Mouse (Mus musculus) ES-Bruce4 (cell line): Measurements from ENCODE around the gene Gm9837. TPM values are rescaled to one million over a fixed set of nuclear protein-coding genes. Genes with fewer than 3 reads are reported as not detected.

Experiments
- H3K27ac ChIP-seq: 2 replicates; pipeline ENCODE4 v1.5.1; 2012; ENCODE audit warnings: low read length, inconsistent platforms; ENCODE audit not compliant: insufficient read depth
- H3K27me3 ChIP-seq: 2 replicates; pipeline ENCODE4 v1.6.1; 2012; ENCODE audit warnings: mild to moderate bottlenecking, low read length, inconsistent platforms; ENCODE audit not compliant: control insufficient read depth, poor library complexity, insufficient read depth, severe bottlenecking
- H3K36me3 ChIP-seq: 2 replicates; pipeline ENCODE4 v1.6.1; 2012; ENCODE audit warnings: inconsistent platforms, mild to moderate bottlenecking, low read length, moderate library complexity; ENCODE audit not compliant: control insufficient read depth, poor library complexity, insufficient read depth, severe bottlenecking
- H3K4me1 ChIP-seq: one replicate; pipeline ENCODE4 v1.8.1; 2011; ENCODE audit warnings: low read length; ENCODE audit not compliant: control insufficient read depth, insufficient read depth
- H3K4me3 ChIP-seq: 2 replicates; pipeline ENCODE4 v1.5.1; 2011; ENCODE audit warnings: low read depth, mild to moderate bottlenecking, low read length
- H3K9ac ChIP-seq: 2 replicates; pipeline ENCODE4 v1.6.1; 2012; ENCODE audit warnings: low read depth, mild to moderate bottlenecking, inconsistent platforms; ENCODE audit not compliant: poor library complexity, severe bottlenecking
- H3K9me3 ChIP-seq: replicated peaks from 2 replicates; pipeline ENCODE4 v1.6.1; 2012; ENCODE audit warnings: mild to moderate bottlenecking, low read length, inconsistent platforms; ENCODE audit not compliant: control insufficient read depth, poor library complexity, insufficient read depth, severe bottlenecking
- CTCF ChIP-seq: IDR thresholded peaks from one replicate; pipeline ENCODE4 v1.8.1; 2011; ENCODE audit warnings: low read depth, low read length
- EP300 ChIP-seq: IDR thresholded peaks from 2 replicates; pipeline ENCODE4 v1.6.1; 2011; ENCODE audit warnings: low read depth, low read length; ENCODE audit not compliant: insufficient read depth
- POLR2A ChIP-seq: IDR thresholded peaks from one replicate; pipeline ENCODE4 v1.8.1; 2011; ENCODE audit warnings: low read length; ENCODE audit not compliant: insufficient read depth
- polyA plus RNA-seq: library from polyadenylated mRNA; stranded (reverse); fragments of >200 nt; gene quantifications from 2 replicates; pipeline ENCODE4 v1.2.4, GENCODE M21; 2011; ENCODE audit warnings: low read depth; ENCODE audit not compliant: missing spikeins, insufficient read depth, insufficient read length

Gm9837 gene
- polyA plus RNA-seq, 1 experiment = not detected

- Histone ChIP-seq H3K27ac (no peak overlapping the region), H3K4me3 (no peak overlapping the region), H3K4me1 (peaks cover 2% of the 10 kb centered on the region), H3K9me3 (no peaks in the 10 kb centered on the region), H3K27me3 (no peaks in the 10 kb centered on the region), H3K36me3 (no peaks in the 10 kb centered on the region), H3K9ac (no peak overlapping the region)
- no peak for TF ChIP-seq EP300
- no peak for TF ChIP-seq CTCF
- TF ChIP-seq POLR2A = no peak
These were observed 38.3 kb upstream of the Gm9837 start for GRCm38 (mm10) chr11:53508591-53508990.

- H3K27ac ChIP-seq = no peak overlapping the region
- no peak for TF ChIP-seq EP300
- no peak for TF ChIP-seq POLR2A
- no peak for TF ChIP-seq CTCF
- H3K4me3 ChIP-seq = no peak overlapping the region
- no peaks in the 10 kb centered on the region for H3K27me3 ChIP-seq
- peaks cover 2% of the 10 kb centered on the region for H3K4me1 ChIP-seq
- no peak overlapping the region for H3K9ac ChIP-seq
- no peaks in the 10 kb centered on the region for H3K36me3 ChIP-seq
- no peaks in the 10 kb centered on the region for H3K9me3 ChIP-seq
These were observed 37.9 kb upstream of the Gm9837 start for GRCm38 (mm10) chr11:53508152-53508551.

- no peak overlapping the region for H3K9ac ChIP-seq
- H3K9me3 ChIP-seq = no peaks in the 10 kb centered on the region
- no peak overlapping the region for H3K27ac ChIP-seq
- H3K27me3 ChIP-seq = no peaks in the 10 kb centered on the region
- H3K4me1 ChIP-seq = peaks cover 2% of the 10 kb centered on the region
- no peak overlapping the region for H3K4me3 ChIP-seq
- H3K36me3 ChIP-seq = no peaks in the 10 kb centered on the region
- TF ChIP-seq EP300 (no peak), POLR2A (no peak), CTCF (no peak)
These were observed 37.0 kb upstream of the Gm9837 start for GRCm38 (mm10) chr11:53507098-53507805.

GRCm38 (mm10) chr11:53505026-53505663 lies 34.9 kb upstream of the Gm9837 start:
- Histone ChIP-seq H3K36me3 (no peaks in the 10 kb centered on the region), H3K27me3 (no peaks in the 10 kb centered on the region), H3K9me3 (no peaks in the 10 kb centered on the region), H3K4me3 (no peak overlapping the region), H3K27ac (no peak overlapping the region), H3K9ac (no peak overlapping the region), H3K4me1 (peaks cover 4% of the 10 kb centered on the region)
- TF ChIP-seq POLR2A = no peak
- TF ChIP-seq CTCF = no peak
- no peak for TF ChIP-seq EP300

- Histone ChIP-seq H3K4me1 (peaks cover 2% of the 10 kb centered on the region), H3K4me3 (no peak overlapping the region), H3K9me3 (no peaks in the 10 kb centered on the region), H3K36me3 (no peaks in the 10 kb centered on the region), H3K27ac (no peak overlapping the region), H3K27me3 (no peaks in the 10 kb centered on the region), H3K9ac (no peak overlapping the region)
- TF ChIP-seq POLR2A = no peak
- TF ChIP-seq EP300 = no peak
- TF ChIP-seq CTCF = no peak
These were observed 34.1 kb upstream of the Gm9837 start for GRCm38 (mm10) chr11:53504376-53504775.

GRCm38 (mm10) chr11:53503738-53504137 lies 33.5 kb upstream of the Gm9837 start:
- H3K9me3 ChIP-seq = no peaks in the 10 kb centered on the region
- no peak overlapping the region for H3K9ac ChIP-seq
- peaks cover 2% of the 10 kb centered on the region for H3K4me1 ChIP-seq
- no peaks in the 10 kb centered on the region for H3K36me3 ChIP-seq
- no peak for TF ChIP-seq POLR2A
- no peak for TF ChIP-seq EP300
- no peak for TF ChIP-seq CTCF
- no peak overlapping the region for H3K4me3 ChIP-seq
- H3K27ac ChIP-seq = no peak overlapping the region
- no peaks in the 10 kb centered on the region for H3K27me3 ChIP-seq
